Mouse (Mus musculus): ENCODE results near the gene Gabrd.

- no peak for TF ChIP-seq POLR2A (IDR thresholded peaks at IDR 0.05; ENCODE audit: borderline replicate concordance, insufficient read depth, low read length)
- no peak for TF ChIP-seq CTCF (IDR thresholded peaks at IDR 0.05; ENCODE audit: borderline replicate concordance, insufficient read depth, low read depth, low read length)
Observed at GRCm38 (mm10) chr4:155371797-155372735, 25.8 kb downstream of the Gabrd start.
